Mouse (Mus musculus): ENCODE measurements at regions not wholly inside any gene's neighbourhood (a gene's known extent, or its start where the extent isn't known, plus 50 kb on each side); places are given as distances from the start of the nearest gene placed in this dataset.

DNA sequence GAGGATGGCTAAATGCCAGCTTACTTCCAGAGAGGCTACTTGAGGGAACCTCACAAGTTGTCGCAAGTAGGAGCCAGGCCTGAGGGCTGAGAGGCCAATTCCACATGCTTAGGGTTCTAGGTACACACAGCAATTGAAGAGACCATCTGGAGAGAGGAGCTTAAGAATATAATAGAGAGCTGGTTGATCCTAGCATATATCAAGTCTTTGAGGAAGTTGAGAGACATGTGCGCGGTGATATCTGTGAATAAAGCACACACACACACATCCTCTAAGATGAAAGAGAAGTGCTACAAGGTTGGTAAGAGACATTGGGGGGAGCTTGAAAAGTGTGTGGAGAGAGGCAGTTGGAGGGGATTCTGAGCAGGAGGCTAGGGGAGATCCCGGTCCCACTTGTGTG, 189.5 kb downstream of the Zfp462 start:
- no peak for DNase-seq

DNA sequence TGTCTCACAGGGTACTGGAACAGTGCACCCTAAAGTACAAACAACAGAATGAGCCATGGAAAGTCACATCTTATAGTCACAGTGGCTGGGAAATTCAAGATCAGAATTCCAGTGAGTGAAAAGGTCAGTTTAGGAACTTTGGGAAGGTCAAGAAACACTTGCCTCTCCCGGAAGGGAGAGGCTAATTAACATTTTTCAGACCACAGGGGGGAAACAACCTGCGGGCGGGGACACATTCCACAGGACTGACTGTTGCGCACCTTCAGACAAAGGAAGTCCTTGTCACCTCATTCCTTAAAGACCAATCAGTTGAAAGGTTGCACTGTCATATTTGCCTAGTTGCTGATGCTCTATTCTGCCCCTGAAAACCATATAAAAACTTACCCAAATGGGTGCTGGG, 189.9 kb downstream of the Zfp462 start:
- DNase-seq, result no peak

DNA sequence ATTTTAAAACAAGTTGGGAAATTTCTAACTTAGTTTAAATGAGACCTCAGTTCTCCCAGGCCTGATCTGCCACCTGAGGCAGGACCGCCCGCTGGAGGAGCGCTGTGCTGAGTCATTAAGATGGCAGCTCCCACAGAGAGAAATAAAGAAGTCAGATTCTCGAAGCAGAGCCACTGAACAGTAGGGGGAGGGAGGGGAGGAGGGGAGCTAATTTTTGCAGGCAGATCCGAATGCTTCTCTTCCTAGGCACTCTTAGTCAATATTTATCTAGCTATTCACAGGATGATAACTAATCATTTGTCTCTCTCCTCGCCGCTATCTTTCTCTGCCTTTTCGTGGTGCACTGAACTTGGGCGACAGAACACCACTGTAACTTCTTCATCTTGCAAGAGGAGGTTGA, 191.4 kb downstream of the Zfp462 start:
- DNase-seq, result no peak

DNA sequence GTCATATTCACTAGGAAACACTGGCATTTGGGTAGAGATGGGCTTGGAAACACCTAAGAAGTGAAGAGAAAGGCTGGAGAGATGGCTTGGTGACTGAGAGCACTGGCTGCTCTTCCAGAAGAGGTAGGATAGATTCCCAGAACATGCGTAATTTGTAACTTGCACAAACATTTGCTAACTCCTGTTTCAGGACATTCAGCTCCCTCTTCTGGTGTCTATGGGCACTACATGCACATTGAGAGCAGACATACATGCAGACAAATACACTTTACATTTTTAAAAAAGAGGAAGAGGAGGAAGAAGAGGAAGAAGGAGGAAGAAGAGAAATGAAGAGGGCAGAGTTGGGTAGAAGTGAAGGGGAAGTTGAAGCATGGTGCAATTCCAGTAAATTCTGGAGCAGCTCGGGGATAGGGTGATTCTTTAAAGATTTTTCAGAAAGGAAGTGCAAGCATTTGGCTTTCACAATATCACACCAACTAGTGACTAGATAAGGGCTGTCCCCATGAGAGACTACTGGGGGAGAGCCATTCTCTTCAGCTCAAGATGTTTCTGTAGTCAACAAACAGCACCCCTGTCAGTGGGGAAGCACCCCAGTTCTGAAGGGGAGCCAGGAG, 193.0 kb downstream of the Zfp462 start:
- DNase-seq, result no peak

DNA sequence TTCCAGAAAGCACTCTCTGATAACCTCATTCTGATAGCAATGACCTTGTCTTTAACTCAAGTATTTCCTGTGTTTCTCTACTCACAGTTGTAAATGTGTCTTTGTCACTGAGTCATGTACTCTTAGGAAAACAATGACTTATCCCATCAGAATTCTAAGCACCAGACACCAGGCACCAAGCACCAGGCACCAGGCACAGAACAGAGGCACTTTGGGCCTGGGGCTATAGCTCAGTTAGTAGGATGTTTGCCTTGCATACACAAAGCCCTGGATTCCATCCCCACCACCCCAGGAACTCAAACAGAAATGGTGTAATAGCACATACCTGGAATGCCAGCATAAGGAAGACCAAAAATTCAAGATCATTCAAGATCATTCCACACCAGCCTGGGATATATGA, 196.5 kb downstream of the Zfp462 start:
- no peak for DNase-seq

DNA sequence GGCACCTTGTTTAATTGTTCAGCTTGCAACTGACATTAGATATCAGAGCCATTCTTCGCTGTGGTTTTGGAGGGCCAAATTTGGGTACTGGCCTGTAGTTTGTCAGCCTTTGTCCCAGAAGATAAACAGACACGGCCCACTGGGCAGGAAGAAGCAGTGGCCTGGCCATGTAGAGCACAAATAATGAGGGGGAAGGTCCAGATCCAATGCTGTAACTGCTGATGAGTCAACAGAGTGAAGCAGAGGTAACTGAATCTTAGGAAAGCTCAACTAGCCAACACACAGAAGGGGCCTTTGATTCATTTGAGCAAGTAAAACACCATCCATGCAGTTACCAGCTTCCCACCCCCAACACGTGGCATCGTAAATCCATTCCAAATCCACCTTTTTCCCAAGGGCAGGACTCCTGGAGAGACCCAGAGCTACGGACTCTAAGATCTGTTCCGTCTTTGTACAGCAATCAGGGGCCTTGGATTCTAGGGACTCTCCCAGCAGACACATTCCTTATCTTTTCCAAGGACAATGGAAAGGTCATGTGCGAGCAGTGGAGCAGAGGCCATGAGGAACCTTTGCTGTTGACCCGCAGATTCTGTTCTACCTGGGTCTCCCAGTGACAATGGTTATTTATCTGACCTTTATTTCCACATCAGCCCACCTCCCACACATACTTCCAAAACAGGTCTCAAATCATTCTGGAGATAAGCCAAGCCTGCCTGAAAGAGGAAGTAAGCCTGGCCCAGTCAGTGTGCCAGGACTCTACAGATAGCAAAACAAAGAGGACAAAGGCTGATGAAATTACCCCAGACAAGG, 197.3 kb downstream of the Zfp462 start:
- no peak for DNase-seq

DNA sequence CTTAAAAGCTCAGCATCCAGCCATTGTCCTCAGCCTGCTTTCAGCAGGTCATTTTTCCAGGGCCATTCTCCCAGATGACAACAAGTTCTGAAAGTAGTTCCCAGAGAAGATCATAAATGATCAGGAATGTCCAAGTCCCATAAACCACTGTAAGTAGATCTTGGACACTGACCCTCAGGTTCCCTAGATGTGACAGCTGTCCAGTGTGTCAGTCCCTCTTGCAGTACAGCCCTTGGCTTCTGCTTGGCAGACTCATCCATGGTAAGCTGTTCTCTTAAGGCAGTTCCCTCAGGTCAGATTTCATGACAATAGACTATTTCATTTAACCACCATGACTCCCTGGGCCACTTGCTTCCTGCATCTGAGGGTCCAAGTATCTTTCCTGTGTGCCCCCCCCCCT, 198.6 kb downstream of the Zfp462 start:
- DNase-seq, result no peak

DNA sequence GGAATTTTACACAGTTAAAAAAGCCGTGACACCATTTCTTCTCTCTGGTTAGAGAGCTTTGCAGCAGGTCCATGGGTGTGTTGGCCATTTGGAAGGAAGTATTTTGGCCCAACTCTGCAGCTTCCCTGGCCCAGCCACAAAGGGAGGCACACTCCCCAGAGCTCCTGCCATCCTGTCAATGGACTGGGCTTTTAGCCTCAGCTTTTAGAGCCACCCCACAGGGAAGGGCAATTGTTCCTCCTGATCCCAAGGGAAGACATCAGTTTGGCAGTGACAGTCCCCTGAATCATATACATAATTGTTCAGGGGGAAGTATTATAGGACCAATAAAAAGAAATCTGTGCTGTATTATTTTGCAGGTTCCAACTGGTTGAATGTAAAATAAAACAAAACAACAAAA, 200.1 kb downstream of the Zfp462 start:
- no peak for DNase-seq

DNA sequence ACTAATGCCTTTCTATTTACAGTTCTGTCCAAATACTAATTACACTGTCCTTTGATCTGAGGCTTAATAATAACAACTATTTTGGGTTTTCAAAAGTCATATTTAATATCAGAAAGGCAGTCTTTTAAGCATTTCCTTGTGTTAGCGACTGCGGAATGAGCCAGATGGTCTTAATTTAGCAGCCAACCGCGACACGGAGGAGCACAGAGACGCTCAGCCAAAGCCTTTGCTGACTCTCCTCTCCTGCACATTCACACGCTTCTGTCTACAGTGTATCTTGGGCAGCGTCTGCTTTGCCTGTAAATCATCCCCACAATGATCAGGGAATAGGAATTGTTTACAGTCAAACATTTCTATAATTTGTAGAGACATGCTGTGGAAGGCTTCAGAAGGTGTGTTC, 201.1 kb downstream of the Zfp462 start:
- DNase-seq, result no peak

DNA sequence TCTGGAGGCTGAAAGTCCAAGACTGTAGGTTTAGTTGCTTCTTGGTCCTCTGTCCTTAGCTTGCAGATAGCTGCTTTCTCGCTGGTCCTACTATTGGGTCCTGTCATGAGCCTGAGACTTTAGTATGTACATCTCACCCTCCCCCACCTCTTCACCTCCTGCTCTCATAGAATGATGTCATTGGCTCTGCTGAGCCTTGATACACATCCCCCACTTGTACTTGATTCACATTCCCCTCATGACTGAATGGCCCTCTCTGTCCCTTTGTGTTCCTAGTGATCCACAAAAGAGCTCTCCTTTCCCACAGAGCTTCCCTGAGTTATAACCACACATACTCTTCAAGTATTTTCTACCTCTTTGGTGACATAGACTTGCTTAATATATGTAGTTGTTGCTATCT, 201.5 kb upstream of the Rad23b start:
- DNase-seq, result no peak

DNA sequence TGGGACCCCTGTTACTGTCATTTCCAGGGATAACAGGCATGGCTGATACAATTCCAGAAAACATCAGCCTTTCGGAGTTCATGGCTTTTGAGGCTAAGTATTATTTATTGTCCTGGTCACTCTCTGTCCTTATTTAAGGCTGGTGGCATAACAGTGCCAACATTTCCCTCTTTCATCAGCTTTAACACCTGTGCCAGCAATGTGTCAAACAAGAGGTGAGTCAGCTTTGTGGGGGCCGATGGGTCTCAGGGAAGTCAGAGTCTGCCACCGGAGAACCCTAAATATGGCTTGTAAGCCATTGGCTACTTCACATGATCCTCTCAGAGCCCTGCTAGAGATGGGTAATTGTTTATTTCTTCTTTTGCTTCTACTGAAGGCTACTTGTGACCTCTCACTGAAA, 195.3 kb upstream of the Rad23b start:
- DNase-seq, result no peak

DNA sequence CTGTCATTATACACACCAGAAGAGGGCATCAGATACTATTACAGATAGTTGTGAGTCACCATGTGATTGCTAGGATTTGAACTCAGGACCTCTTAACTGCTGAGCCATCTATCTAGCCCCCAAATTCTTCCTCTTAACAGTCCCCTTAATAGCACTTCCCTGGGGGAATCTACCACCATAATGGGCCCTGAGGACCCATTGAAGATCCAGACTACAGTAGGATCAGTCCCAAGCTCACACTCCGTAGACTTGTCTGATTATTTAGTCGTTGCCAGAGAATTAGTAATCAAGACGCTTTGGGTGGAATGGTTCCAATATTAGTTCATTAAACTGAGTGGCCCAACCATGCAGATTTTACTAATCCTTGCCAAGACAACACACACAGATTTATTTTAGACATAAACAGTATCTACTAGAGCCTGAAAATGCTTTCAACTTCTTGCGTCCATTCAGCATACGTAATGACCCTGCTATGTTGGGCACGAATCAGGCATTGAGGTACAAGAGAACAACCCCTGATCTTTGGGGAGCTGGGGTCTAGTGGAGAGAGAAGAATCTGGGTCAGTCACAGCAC, 191.6 kb upstream of the Rad23b start:
- no peak for DNase-seq

DNA sequence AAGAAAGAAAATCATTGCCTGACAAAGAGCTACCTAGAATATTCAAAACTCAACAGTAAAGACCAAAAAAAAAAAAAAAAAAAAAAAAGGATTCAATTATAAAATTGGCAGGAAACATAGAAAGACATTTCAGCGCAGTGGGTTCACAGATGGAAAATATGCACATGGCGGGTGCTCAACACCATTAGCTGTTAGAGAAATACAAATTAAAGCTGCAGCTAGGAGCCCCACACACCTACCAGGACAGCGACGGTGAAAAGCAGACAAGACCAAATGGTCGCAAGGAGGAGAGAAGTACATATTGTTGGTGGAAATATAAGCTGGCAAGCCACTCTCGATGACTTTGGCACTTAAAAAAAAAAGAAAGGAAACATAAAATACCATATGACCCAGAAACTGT, 183.6 kb upstream of the Rad23b start:
- no peak for DNase-seq

DNA sequence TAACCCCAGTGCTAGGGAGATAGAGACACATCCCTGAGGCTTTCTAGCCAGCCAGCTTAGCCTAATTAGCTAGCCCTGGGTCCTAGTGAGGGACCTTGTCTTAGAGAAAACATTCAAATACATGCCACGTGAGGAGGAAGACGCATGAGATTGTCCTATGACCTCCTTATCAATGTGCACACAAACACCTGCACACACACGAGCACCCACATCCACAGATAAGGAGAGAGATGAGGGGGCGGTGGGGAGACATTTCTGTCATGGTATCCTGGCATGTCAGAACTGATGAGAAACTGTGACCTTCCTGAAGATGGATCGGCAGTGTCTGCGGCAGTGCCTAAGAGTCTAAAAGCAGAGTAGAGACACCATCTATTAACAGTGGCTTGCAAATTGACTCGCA, 180.8 kb upstream of the Rad23b start:
- no peak for DNase-seq

DNA sequence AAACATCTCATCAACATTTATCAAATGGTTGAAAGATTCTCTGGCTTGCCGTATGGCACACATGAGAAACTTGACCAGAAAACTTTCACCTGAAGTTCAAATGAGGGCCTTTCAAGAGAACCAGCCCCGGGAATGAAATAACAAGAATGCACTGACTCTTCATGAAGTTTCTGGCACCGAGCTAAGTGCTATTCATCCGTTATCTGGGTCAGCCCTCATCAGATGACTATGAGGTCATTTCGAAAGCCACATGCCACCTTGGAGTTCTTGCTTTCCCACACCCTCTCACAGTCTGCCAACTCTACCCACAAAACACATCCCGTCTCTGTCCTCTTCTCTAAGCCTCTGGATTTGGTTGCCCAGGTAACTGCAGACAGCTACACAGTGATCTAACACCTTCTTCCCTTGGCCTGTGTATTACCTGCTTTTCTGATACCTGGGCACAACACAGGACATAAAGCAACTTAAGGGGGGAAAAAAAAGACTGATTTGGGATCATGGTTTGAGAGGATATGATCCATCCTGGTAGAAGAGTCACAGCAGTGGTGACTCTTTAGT, 177.4 kb upstream of the Rad23b start:
- no peak for DNase-seq

DNA sequence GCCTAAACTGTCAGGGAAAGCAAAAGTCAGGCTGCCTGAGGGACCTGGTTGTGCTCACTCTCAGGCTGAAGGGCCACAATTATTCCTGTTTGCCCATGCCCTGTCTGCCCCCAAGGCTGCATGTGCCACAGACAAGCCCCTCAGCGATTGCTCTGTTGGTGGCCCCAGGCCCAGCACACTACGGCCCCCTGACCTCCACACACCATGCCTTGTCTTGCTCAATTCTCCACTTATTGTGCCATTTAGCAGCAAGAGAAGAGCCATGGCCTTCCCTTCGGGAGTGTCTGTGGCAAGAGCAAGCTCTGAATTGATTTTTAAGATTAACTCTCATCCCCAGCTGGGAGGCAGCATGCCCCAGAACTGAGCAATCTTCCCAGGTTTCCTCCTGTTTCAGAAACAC, 173.8 kb upstream of the Rad23b start:
- DNase-seq, result no peak

DNA sequence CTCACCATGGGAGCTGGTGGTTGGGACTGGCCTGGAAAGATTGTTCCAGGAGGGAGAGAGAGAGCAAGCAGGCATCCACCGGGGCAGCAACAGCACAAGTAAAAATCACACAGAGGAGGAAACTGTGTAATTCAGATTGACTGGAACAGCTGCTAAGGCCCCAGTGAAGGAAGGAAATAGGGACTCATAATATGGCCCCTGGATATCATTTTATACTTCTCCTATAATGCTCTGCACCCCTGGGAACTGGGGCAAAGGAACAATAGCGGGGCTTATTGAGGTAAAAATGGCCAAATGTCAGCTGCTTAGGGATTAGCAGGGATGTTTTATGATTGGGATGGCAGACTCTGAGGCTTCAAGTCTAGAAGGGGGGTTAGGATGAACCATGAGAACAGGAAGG, 170.4 kb upstream of the Rad23b start:
- no peak for DNase-seq

DNA sequence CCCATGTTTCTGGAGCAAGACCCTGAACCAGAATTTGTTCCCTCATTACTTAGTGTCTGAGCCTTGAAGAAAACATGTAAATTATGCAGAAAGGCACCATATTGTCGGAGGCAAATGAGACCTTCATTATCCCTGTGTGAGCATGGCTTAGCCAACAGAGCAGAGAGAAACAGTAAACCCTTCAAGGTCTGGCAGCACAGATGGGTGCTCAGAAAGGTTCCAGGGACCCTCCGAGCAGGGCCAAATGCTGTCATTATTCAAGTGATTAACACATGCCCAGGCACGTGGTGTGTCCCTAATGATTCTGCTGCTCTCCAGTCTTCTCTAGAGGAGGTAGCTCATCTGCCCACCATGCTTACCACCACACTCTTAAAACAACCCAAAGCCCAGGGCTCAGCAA, 166.3 kb upstream of the Rad23b start:
- no peak for DNase-seq

DNA sequence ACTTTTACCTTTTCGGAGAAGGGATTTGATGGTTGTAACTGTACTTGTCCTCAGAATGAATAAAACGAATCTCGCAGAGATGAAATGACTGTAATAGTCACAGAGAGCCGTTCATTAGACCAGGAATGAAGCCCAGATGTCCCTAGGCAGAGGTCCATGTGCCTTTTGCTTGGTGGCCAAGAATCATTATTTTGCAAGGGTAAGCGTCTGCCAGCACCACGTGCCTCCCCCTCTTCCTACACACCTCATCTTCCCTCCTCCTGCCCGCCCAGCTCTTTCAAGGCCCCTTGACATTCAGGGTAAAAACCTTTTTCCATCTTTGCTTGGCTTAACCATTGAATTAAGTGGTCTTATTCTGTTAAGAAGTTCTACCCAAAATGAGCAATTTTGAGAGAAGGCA, 161.1 kb upstream of the Rad23b start:
- no peak for DNase-seq

DNA sequence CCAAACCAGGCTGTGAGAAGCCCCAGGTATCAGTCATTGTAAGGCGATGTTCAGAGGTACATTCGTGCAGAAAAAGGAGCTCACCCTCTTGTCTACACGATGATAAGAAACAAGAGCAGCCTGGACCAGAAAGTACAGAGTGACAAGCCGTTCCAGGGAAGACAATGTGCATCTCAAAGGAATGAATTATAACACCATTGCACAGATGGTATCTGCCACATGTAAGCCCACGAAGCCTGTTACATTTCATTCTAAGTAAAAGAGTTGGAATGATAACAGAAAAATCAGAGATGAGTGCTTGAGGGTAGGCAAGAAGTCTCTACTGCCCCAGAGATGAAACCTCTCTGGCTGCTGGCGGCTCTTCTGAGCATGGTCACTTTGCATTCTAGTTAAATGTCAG, 159.3 kb upstream of the Rad23b start:
- DNase-seq, result no peak

DNA sequence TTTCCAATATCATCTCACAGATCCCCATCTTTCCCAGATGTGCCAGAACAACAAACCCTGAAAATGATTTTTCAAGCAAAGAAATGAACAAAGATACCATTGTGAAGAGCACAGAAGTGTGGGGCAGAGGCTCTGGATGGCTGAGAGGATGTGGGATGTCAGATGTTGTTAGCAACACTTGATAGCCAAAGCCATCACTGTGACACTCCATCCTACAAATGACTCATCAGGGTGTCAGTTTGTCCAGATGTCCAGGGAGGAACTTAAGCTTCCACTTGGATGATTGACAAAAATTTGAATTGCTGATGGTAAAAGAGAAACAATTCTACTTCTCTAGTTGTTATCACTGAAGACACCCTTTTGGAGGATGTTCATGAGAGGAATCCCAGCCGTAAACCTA, 155.8 kb upstream of the Rad23b start:
- DNase-seq, result no peak

DNA sequence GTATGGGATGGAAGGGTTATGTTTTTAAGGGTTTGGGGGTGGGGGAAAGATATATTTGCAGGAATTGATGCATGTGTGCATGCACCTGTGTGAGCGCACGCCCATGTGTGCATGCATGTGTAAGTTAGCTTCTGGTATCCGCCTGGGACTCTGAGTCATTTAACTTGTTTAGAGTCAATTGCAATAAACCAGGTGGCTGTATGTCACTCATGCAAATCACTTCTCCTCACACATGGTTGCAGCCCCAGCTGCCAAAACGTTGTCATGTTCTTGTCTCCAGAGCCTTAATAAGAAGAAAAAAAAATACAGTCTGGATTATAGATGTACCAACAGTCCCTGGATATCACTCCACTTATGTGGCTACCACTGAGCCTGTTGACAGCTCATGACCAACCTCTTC, 155.3 kb upstream of the Rad23b start:
- no peak for DNase-seq

DNA sequence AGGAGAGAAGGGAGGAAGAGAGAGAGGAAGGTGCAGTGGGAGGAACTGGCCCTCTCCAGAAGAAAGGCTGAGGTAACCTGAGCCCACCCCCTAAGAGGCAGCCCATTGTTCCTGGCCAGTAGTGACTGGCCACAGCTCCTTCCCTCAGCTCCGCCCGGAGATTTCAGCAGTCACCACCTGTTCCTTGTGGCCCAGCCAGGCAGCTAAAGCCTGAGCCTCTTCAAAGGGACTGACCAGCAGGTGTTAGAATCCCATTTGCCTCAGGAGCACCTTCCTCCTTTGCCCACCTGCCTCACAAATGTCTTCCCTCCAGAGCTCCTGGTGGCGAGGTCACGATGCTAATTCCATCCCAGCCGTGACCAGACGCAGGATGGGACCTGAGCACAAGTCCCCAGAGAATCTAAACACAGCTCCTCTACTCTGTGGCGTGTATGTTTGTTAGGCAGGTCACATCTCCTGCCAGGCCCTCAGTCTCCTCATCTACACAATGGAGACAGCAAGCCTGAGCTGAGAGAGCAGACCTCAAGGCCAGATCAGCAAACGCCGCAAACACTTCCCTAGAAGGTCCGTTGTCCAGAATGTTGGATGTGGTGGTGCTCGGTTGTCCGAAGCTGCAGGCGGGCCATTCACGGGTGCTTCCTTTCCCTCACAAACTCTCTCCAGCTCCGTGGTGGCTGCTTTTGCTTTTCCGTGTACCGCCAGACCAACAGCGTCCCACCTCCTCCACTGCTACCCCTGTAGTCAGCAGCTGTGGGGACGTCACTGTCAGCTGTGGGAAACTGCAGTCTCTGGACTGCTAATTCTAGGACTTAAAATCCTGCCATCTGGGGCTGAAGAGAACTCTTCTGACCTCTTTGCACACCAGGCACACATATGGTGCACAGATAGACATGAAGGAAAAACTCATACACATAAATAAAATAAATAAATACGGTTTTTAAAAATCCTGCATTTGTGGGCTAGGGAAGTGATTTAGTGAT, 145.8 kb upstream of the Rad23b start:
- DNase-seq, result no peak

All from B cell, adult 2 months (primary cell).